Mouse (Mus musculus) ES-Bruce4 (cell line): ENCODE data around the gene Ssxb6. TPM values are rescaled to one million over a fixed set of nuclear protein-coding genes. Genes with fewer than 3 reads are reported as not detected.
"Not testable (repeated sequence)": the region's sequence is repeated elsewhere in the genome, so short reads cannot be mapped to it uniquely, and the experiment has no call there.

Experiments
- H3K27ac ChIP-seq: 2 replicates; pipeline ENCODE4 v1.5.1; 2012; ENCODE audit warnings: low read length, inconsistent platforms; ENCODE audit not compliant: insufficient read depth
- H3K27me3 ChIP-seq: 2 replicates; pipeline ENCODE4 v1.6.1; 2012; ENCODE audit warnings: mild to moderate bottlenecking, low read length, inconsistent platforms; ENCODE audit not compliant: control insufficient read depth, poor library complexity, insufficient read depth, severe bottlenecking
- H3K36me3 ChIP-seq: 2 replicates; pipeline ENCODE4 v1.6.1; 2012; ENCODE audit warnings: inconsistent platforms, mild to moderate bottlenecking, low read length, moderate library complexity; ENCODE audit not compliant: control insufficient read depth, poor library complexity, insufficient read depth, severe bottlenecking
- H3K4me1 ChIP-seq: one replicate; pipeline ENCODE4 v1.8.1; 2011; ENCODE audit warnings: low read length; ENCODE audit not compliant: control insufficient read depth, insufficient read depth
- H3K4me3 ChIP-seq: 2 replicates; pipeline ENCODE4 v1.5.1; 2011; ENCODE audit warnings: low read depth, mild to moderate bottlenecking, low read length
- H3K9ac ChIP-seq: 2 replicates; pipeline ENCODE4 v1.6.1; 2012; ENCODE audit warnings: low read depth, mild to moderate bottlenecking, inconsistent platforms; ENCODE audit not compliant: poor library complexity, severe bottlenecking
- H3K9me3 ChIP-seq: replicated peaks from 2 replicates; pipeline ENCODE4 v1.6.1; 2012; ENCODE audit warnings: mild to moderate bottlenecking, low read length, inconsistent platforms; ENCODE audit not compliant: control insufficient read depth, poor library complexity, insufficient read depth, severe bottlenecking
- CTCF ChIP-seq: IDR thresholded peaks from one replicate; pipeline ENCODE4 v1.8.1; 2011; ENCODE audit warnings: low read depth, low read length
- EP300 ChIP-seq: IDR thresholded peaks from 2 replicates; pipeline ENCODE4 v1.6.1; 2011; ENCODE audit warnings: low read depth, low read length; ENCODE audit not compliant: insufficient read depth
- POLR2A ChIP-seq: IDR thresholded peaks from one replicate; pipeline ENCODE4 v1.8.1; 2011; ENCODE audit warnings: low read length; ENCODE audit not compliant: insufficient read depth
- polyA plus RNA-seq: library from polyadenylated mRNA; stranded (reverse); fragments of >200 nt; gene quantifications from 2 replicates; pipeline ENCODE4 v1.2.4, GENCODE M21; 2011; ENCODE audit warnings: low read depth; ENCODE audit not compliant: missing spikeins, insufficient read depth, insufficient read length

The Ssxb6 gene
- not detected in 2 replicates for polyA plus RNA-seq

DNA sequence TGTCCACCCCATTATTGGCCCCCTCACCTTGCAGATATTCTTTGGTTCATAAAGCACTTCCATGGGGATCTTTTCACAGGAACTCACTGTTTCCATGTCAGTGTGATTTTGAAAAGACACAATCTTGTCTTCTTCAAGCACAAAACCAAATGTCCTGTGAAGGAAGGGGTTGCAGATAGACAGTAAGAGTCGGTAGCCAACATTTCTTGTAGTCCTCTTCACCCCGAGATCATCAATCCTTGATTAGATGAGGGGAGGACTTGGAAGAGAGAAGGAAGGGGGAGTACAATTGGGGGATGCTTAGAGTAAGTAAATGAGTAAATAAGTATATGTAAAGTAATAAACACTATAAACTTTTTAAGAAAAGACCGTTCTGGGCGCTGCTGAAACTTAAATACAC, at the start of gene Ssxb6:
Ssxb6 (minus strand) TSS at position 101 of the 400 bp plus-strand sequence.
- H3K9ac ChIP-seq, H3K4me1 ChIP-seq: not testable (repeated sequence)

DNA sequence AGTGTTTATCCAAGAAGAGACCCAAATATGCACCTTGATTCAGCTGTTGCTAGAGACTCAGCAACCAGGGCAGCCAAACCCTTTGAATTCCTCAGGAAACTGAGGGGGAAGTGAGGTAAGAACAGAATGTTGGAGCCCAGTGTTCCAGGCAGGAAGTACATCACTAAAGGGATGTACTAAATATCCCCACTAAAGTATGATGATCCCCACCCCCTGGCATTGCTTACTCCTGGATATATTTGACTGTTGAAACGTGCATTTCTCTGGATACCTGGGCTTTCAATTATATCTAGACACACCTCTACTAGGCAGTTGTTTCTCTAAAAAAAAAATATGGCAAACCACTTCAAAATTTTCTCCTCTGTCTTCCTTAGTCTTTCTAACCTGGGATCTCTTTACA, 43.7 kb upstream of the Ssxb6 start, which contains the start of gene Ssxb3:
Ssxb3 (minus strand) TSS at position 101 of the 400 bp plus-strand sequence.
- H3K4me3 ChIP-seq, H3K36me3 ChIP-seq: not testable (repeated sequence)

More for the DNA sequence above, at the start of gene Ssxb6:
- not testable (repeated sequence) for H3K27me3 ChIP-seq, H3K36me3 ChIP-seq, H3K4me3 ChIP-seq, H3K9me3 ChIP-seq, H3K27ac ChIP-seq

DNA sequence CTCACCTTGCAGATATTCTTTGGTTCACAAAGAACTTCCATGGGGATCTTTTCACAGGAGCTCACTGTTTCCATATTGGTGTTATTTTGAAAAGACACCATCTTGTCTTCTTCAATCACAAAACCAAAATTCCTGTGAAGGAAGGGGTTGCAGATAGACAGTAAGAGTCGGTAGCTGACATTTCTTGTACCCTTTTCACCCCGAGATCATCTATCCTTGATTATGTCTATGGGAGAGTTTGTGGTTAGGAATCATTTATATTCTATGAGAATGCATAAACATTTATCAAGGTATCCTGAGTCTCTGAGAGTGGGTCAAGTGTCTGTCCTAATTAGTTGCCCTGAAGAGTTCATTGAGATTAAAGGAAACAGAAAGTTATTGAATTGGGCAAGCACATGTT, 23.2 kb downstream of the Ssxb6 start, which contains the start of gene Gm14459:
Gm14459 (minus strand) TSS at position 101 of the 400 bp plus-strand sequence.
- Histone ChIP-seq H3K27me3 (no peaks in the 10 kb centered on the region), H3K36me3 (no peaks in the 10 kb centered on the region), H3K4me3 (no peak within 1 kb of the TSS), H3K27ac (no peak within 1 kb of the TSS), H3K4me1 (no peaks in the 10 kb centered on the region), H3K9me3 (no peaks in the 10 kb centered on the region), H3K9ac (no peak within 1 kb of the TSS)
- TF ChIP-seq POLR2A (no peak), EP300 (no peak), CTCF (no peak)

More for the DNA sequence above, 43.7 kb upstream of the Ssxb6 start, which contains the start of gene Ssxb3:
- not testable (repeated sequence) for H3K27me3 ChIP-seq, H3K4me1 ChIP-seq, H3K9me3 ChIP-seq, H3K27ac ChIP-seq, H3K9ac ChIP-seq

Other genes starting within 250 kb of the Ssxb6 start
- gene Ssxb10, start 220.8 kb downstream of the Ssxb6 start, polyA plus RNA-seq = not detected in 2 replicates
- gene Ssxb9, start 181.3 kb downstream of the Ssxb6 start, polyA plus RNA-seq = not detected in 2 replicates
- not detected in 2 replicates for gene Ssxb1, start 134.9 kb downstream of the Ssxb6 start, polyA plus RNA-seq
- gene Ssxb2, start 86.5 kb downstream of the Ssxb6 start, polyA plus RNA-seq = not detected in 2 replicates
- not detected in 2 replicates for gene Gm14459, start 23.3 kb downstream of the Ssxb6 start, polyA plus RNA-seq
- gene Ssxb3, start 43.6 kb upstream of the Ssxb6 start, polyA plus RNA-seq = not detected in 2 replicates
- not detected in 2 replicates for gene Ssxb8, start 142.6 kb upstream of the Ssxb6 start, polyA plus RNA-seq
- gene Ssx9, start 200.2 kb upstream of the Ssxb6 start, polyA plus RNA-seq = not detected in 2 replicates